Mouse (Mus musculus): ENCODE data around the gene Efna2.

DNA sequence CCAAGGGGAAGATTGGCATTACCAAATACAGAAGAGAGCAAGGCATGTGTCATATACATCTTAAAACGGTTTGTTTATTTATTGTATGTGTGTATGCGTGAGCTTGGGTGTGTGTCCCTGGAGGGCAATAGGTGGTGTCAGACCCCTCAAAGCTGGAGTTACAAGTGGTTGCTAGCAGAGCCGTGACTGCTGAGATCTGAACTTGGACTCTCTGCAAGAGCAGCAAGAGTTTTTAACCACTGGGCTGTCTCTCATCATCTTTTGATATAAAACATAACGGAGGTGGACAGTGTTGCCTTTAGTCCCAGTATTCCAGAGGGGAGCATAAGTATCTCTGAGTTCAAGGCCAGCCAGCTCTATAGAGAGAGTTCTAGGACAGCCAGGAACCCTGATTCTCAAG lies 29.0 kb downstream of the Efna2 start:
- TF ChIP-seq CTCF (IDR thresholded peaks at IDR 0.05; ENCODE audit: borderline replicate concordance, extremely low read depth, insufficient read depth, insufficient read length), result no peak
- TF ChIP-seq POLR2A (IDR thresholded peaks at IDR 0.05; ENCODE audit: borderline replicate concordance, extremely low read depth, insufficient read depth, insufficient read length, poor library complexity, severe bottlenecking), result no peak
